Mouse (Mus musculus): Measurements from ENCODE around the gene 1700067P10Rik.
A peak's percentile ranks its signal among the peaks of the same experiment; 100 is the strongest.

GRCm38 (mm10) chr17:48110547-48111287, 21.6 kb downstream of the 1700067P10Rik start:
- TF ChIP-seq CTCF (IDR thresholded peaks at IDR 0.05; ENCODE audit: extremely low read depth, insufficient read depth, insufficient read length, insufficient replicate concordance) (peak; percentile 47; the same call in 1 of the 2 replicates), POLR2A (IDR thresholded peaks at IDR 0.05; ENCODE audit: low read depth, low read length) (no peak)

All from spleen, adult 2 months (tissue).